Mouse (Mus musculus) spleen, postnatal 4 days (tissue): ENCODE data around the gene Olfr1121.
"Not testable (repeated sequence)": the region's sequence is repeated elsewhere in the genome, so short reads cannot be mapped to it uniquely, and the experiment has no call there.

Source experiments
- DNase-seq, 2 experiments: peaks; one replicate each; pipeline ENCODE4 v3.0.0; 2022; ENCODE audit warnings: low spot score in 2 of 2

Gene Olfr1121

GRCm38 (mm10) chr2:87369595-87369994 lies at the start of gene Olfr1121:
Olfr1121 (plus strand) TSS chr2:87369895.
- DNase-seq = no peak

- no peak for DNase-seq
Observed at GRCm38 (mm10) chr2:87354515-87354914, 15.2 kb upstream of the Olfr1121 start, which contains the start of gene Olfr1120. Olfr1120 (plus strand) TSS chr2:87354815.

GRCm38 (mm10) chr2:87360121-87360520 lies 9.6 kb upstream of the Olfr1121 start:
- not testable (repeated sequence) for DNase-seq

- no peak for DNase-seq
Observed at GRCm38 (mm10) chr2:87371726-87372125, 2.0 kb downstream of the Olfr1121 start.

- DNase-seq = no peak
Observed at GRCm38 (mm10) chr2:87383935-87384334, 14.2 kb downstream of the Olfr1121 start.

GRCm38 (mm10) chr2:87385549-87385948 lies 15.9 kb downstream of the Olfr1121 start, which contains the start of gene Olfr1122:
Olfr1122 (plus strand) TSS chr2:87385849.
- DNase-seq = no peak

- not testable (repeated sequence) for DNase-seq
Observed at GRCm38 (mm10) chr2:87393605-87394004, 23.9 kb downstream of the Olfr1121 start.

- not testable (repeated sequence) for DNase-seq
Observed at GRCm38 (mm10) chr2:87394686-87395085, 25.0 kb downstream of the Olfr1121 start.

GRCm38 (mm10) chr2:87416335-87416734 lies 46.6 kb downstream of the Olfr1121 start, which contains the start of gene Olfr1123:
Olfr1123 (plus strand) TSS chr2:87416635.
- DNase-seq = no peak
